Mouse (Mus musculus) ovary, postnatal 10 days (tissue): Measurements from ENCODE around the gene Slc16a13.

Source experiments
- DNase-seq: peaks from one replicate; pipeline ENCODE4 v3.0.0; 2022; ENCODE audit warnings: low spot score

Gene Slc16a13

GRCm38 (mm10) chr11:70211972-70212371 is 8.9 kb downstream of the Slc16a13 start:
- no peak for DNase-seq

GRCm38 (mm10) chr11:70210681-70211080 is 10.2 kb downstream of the Slc16a13 start:
- DNase-seq = no peak

DNA sequence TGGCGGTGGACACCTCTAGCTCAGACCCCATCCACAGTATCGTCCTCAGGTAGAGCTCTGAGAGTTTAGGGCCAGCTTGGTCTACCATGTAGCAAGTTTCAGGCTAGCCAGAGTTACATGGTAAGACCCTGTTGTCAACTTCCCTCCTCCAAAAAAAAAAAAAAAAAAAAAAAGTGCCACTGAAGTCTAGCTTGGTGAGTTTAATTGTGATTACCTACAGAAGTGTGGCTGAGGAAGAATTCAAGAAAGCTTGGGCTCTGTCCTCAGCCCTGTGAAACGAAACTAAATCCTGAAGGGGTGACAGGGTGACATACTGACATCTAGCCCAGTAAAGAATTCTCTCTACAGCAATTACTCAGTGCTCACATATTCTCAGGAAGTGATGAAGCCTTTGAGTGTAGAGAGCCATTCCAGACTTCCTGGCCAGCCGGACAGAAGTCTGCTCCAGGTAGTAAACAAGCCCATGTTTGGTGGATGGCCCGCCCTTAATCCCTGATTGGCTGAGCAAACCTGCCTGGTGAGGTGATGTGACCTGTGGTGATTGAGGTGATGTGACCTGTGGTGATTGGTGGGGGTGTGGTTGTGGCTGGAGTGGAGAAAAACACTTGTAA is 12.0 kb downstream of the Slc16a13 start:
- no peak for DNase-seq

DNA sequence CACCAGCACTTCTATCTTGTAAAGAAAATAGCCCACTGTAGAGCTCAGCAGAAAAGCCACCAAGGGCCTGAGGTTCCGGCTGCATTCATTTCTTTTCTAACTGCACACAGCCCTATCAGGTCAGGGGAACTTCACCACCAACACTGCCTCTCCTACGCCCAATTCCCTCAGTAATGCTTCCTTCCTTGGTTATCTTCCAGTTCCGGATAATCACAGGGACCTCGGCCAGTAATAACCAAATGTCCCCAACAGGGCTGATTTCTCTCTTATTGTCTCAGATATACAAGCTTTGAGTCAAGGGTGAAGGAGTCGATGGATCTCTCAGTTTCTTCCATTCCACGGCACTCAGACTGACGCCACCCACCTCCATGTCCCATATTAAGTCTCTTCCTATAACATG is 13.6 kb downstream of the Slc16a13 start:
- no peak for DNase-seq

GRCm38 (mm10) chr11:70206801-70207200 is 14.1 kb downstream of the Slc16a13 start:
- no peak for DNase-seq

- peak; percentile 69 for DNase-seq
Measured at GRCm38 (mm10) chr11:70201691-70202090, 19.2 kb downstream of the Slc16a13 start.

- no peak for DNase-seq
Measured at GRCm38 (mm10) chr11:70200036-70200608, 20.7 kb downstream of the Slc16a13 start.

- DNase-seq = no peak
Measured at GRCm38 (mm10) chr11:70199107-70199506, 21.8 kb downstream of the Slc16a13 start.

DNA sequence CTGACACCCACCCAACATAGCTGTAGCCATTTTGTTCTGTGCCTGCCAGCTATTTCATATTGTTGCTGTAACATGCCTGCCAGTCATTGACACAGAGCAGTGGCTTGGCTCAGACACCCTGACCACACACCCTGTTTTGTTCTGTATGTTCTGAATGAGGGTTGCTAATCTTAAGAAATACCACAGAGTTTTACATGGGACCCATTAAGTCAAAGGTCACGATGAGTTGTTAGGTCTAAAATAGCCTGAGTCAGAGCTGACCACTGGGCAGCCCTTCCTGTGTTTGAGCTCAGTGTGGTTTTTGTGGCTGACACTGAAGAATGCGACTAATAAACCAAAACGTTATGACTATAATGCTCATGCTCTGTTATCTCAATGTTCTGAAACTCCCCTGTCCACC is 22.5 kb downstream of the Slc16a13 start:
- no peak for DNase-seq

DNA sequence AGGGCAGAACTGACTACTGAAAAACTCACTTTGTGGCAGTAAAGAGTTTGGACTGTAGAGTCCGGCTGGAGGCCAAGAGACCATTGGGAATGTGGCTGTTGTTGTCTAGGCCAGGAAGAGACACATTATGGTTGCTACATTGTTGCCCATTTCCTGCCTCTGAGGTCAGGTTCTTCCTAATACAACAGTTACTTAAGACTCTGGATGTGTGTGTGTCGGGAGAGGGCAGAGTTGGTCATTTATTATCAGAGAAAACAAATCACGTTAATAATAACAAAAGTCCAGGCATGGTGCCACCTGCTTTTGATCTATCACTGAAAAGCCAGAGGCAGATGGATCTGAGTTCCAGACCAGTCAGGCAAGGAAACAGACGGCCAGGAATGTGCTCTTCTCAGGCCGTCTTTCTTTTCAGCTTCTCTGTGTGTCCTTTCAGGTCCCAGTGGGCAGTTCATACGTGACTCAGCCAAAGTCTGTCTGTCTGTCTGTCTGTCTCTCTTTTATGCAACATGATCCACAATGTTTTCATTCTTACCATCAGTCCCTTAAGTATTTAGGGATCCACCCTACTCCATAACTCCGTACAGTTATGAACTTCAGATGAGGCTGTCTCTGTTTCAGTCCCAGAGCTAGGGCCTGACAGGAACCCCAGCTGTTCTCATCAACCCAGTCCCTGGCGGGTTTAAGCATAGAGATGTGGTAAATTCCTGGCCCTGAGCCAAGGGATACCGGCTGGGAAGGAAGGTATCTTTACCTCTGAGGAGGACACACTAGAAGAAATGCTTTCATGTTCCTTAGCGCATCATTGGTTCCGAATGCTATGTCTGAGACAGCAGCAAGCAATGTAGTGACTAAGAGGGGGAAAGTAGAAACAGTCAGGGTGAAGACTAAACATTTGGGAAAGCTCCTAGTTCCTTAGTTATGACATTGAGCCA is 27.2 kb downstream of the Slc16a13 start:
- no peak for DNase-seq

- DNase-seq = no peak
Measured at GRCm38 (mm10) chr11:70192157-70192556, 28.7 kb downstream of the Slc16a13 start.

DNA sequence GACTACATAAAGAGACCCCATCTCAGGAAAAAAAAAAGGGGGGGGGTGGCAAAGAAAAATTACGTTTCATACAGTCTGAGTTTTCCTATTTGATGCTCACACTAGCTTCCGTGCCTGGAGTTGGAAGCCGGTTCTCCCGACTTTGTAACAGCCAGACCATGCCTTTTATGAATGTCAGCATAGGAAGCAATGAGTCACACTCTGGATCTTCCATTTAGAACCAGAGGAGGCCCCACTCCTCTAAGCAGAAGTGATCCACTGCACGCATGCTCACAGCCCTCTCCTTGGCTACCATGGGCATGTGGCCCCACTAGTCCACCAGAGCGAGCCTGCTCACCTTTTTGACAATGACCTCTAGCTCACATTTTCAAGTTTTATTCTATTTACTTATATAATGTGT is 29.7 kb downstream of the Slc16a13 start:
- DNase-seq = no peak

- no peak for DNase-seq
Measured at GRCm38 (mm10) chr11:70189319-70190134, 31.3 kb downstream of the Slc16a13 start.

DNA sequence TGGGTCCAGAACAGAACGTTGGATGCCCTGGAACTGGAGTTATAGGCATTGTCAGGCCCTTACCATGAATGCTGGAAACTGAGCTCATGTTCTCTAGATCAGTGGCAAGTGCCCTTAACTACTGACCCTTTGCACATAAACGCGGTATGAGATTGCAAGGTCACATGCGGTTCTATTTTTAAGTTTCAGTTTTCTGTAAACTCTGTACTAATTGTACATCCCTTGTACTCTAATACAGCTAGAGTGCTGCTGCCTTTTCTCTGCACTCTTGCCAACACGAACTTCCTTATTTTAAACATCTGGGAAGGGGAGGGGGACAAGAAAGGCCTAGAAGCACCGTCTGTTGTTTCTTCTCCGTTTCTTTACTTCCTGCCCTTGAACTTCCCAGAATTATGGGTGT is 35.7 kb downstream of the Slc16a13 start:
- no peak for DNase-seq

DNA sequence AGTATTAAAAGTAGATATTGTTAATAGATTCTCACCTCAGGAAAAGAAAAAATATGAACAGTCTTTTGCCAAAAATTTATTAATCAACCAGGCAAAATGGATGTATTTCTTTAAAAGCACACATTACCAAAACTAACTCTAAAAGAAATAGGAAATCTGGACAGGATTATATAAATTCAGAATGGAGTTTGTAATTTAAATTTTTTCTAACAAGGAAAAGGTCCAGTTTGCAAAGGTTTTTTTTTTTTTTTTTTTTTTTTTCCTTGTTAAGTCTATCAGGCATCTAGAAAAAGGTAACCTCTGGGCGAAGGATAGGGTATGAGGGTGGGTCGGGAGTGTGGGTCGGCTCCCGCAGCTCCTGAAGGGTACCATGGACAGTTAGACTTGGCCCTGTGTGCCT is 40.4 kb downstream of the Slc16a13 start:
- DNase-seq = no peak

DNA sequence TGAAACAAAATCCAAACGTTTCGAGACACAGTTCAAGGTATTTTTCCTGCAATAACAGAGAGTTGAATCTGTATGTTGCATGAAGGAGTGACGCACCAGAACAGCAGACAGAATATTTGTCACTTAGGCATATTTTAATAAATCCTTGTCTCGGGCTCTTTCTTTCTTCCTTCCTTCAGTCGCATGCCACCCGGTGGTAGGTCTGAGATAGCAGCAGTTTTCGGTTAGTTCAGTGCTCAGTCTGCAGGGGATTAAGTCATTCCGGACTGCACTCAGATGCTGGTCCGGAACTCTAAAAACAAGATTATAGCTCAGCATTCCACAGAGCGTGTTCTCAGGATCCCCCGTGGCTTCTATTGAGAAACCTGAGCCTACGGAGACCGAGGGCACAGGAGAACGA is 41.5 kb downstream of the Slc16a13 start:
- DNase-seq = no peak

- DNase-seq = no peak
Measured at GRCm38 (mm10) chr11:70178756-70179155, 42.1 kb downstream of the Slc16a13 start.

GRCm38 (mm10) chr11:70178311-70178710 is 42.6 kb downstream of the Slc16a13 start:
- DNase-seq = no peak

DNA sequence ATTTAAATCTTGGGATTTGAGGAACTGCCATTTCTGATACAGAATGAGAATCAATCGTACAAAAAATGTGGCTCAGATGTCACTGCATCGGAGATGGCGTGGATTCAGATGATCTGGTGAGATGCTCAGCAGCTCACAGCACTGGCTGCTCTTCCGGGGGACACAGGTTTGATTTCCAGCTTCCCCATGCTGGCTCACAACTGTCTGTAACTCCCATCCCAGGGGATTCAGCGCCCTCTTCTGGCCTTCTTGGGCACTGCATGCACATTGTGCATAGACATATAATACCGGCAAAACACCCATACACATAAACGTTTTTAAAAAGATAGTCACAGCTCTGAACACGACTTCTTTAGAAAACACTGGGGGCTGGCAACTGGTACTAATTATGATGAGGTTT is 43.2 kb downstream of the Slc16a13 start:
- no peak for DNase-seq

- no peak for DNase-seq
Measured at GRCm38 (mm10) chr11:70174491-70174890, 46.4 kb downstream of the Slc16a13 start.

DNA sequence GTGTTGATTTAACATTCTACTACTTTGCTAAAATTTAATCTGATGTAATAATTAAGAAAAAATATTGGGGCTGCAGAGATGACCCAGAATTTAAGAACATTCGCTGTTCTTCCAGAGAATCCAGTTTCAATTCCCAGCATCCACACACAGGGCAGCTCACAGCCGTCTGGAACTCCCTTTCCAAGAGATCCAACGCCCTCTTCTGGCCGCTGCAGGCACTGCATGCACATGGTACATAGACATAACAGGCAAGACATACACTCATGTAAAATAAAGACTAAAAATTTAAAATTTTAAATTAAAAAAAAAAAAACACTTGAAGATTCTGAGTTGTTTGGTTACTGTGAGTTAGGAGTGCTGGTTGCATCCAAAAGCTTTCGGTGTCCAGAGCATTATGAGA is 48.6 kb downstream of the Slc16a13 start:
- no peak for DNase-seq

- no peak for DNase-seq
Measured at GRCm38 (mm10) chr11:70171847-70172246, 49.0 kb downstream of the Slc16a13 start.
